Mouse (Mus musculus): ENCODE data around the gene Msl2.

- TF ChIP-seq POLR2A (IDR thresholded peaks at IDR 0.05; ENCODE audit: insufficient read depth, low read length) (no peak), CTCF (IDR thresholded peaks at IDR 0.05; ENCODE audit: low read depth, low read length) (no peak), EP300 (IDR thresholded peaks at IDR 0.05; ENCODE audit: insufficient read depth, low read depth, low read length) (no peak)
Measured at GRCm38 (mm10) chr9:101037396-101037795, 36.5 kb upstream of the Msl2 start.
